Mouse (Mus musculus): Measurements from ENCODE around the gene Araf. TPM values are rescaled to one million over a fixed set of nuclear protein-coding genes. Genes with fewer than 3 reads are reported as not detected.

Araf gene
- 94.0 and 103 TPM in 2 replicates for polyA plus RNA-seq (2014; fragmentation: Nextera tagmentation; extraction: Ambion mirVana)

GRCm38 (mm10) chrX:20797681-20798080 is at the start of gene Araf:
Araf (plus strand) TSS chrX:20797814.
- peak within 1 kb of the TSS; percentile 39 for H3K4me2 ChIP-seq (replicated peaks; ENCODE audit: low read depth, low read length)
- H3K27me3 ChIP-seq (ENCODE audit: control insufficient read depth, insufficient read depth, low read length) = no peaks in the 10 kb centered on the region
- H3K36me3 ChIP-seq (ENCODE audit: control insufficient read depth, insufficient read depth, low read length) = no peaks in the 10 kb centered on the region; the same call in 1 of the 2 replicates
- peak; percentile 57 for ATAC-seq (ENCODE audit: low FRiP score, low TSS enrichment)
- H3K9me3 ChIP-seq (ENCODE audit: control insufficient read depth, low read length) = no peaks in the 10 kb centered on the region
- H3K4me3 ChIP-seq (ENCODE audit: low read length) = peak within 1 kb of the TSS; percentile 44
- H3K4me1 ChIP-seq (ENCODE audit: control insufficient read depth, insufficient read depth, low read length) = no peaks in the 10 kb centered on the region
- peak within 1 kb of the TSS; percentile 65 for H3K9ac ChIP-seq (ENCODE audit: low read depth, low read length)
- H3K27ac ChIP-seq (ENCODE audit: low read depth, low read length) = peak within 1 kb of the TSS; percentile 86
- 21% methylated on average over 7 of the region's 7 CpGs for WGBS

GRCm38 (mm10) chrX:20748829-20749228 is 48.8 kb upstream of the Araf start:
- no peak overlapping the region for H3K4me2 ChIP-seq (replicated peaks; ENCODE audit: low read depth, low read length)
- no peaks in the 10 kb centered on the region for H3K4me1 ChIP-seq (ENCODE audit: control insufficient read depth, insufficient read depth, low read length)
- WGBS = 84% methylated on average over 2 of the region's 2 CpGs
- no peaks in the 10 kb centered on the region for H3K9me3 ChIP-seq (ENCODE audit: control insufficient read depth, low read length)
- no peaks in the 10 kb centered on the region for H3K36me3 ChIP-seq (ENCODE audit: control insufficient read depth, insufficient read depth, low read length)
- no peak for ATAC-seq (ENCODE audit: low FRiP score, low TSS enrichment)
- H3K27me3 ChIP-seq (ENCODE audit: control insufficient read depth, insufficient read depth, low read length) = no peaks in the 10 kb centered on the region
- no peak overlapping the region for H3K9ac ChIP-seq (ENCODE audit: low read depth, low read length)
- H3K27ac ChIP-seq (ENCODE audit: low read depth, low read length) = no peak overlapping the region
- H3K4me3 ChIP-seq (ENCODE audit: low read length) = no peak overlapping the region

- no peaks in the 10 kb centered on the region for H3K27me3 ChIP-seq (ENCODE audit: control insufficient read depth, insufficient read depth, low read length)
- H3K27ac ChIP-seq (ENCODE audit: low read depth, low read length) = no peak overlapping the region
- H3K9ac ChIP-seq (ENCODE audit: low read depth, low read length) = no peak overlapping the region
- H3K36me3 ChIP-seq (ENCODE audit: control insufficient read depth, insufficient read depth, low read length) = no peaks in the 10 kb centered on the region
- 83% methylated on average over 4 of the region's 4 CpGs for WGBS
- no peaks in the 10 kb centered on the region for H3K4me1 ChIP-seq (ENCODE audit: control insufficient read depth, insufficient read depth, low read length)
- no peaks in the 10 kb centered on the region for H3K9me3 ChIP-seq (ENCODE audit: control insufficient read depth, low read length)
- no peak overlapping the region for H3K4me2 ChIP-seq (replicated peaks; ENCODE audit: low read depth, low read length)
- no peak overlapping the region for H3K4me3 ChIP-seq (ENCODE audit: low read length)
- no peak for ATAC-seq (ENCODE audit: low FRiP score, low TSS enrichment)
These were observed 36.4 kb upstream of the Araf start for GRCm38 (mm10) chrX:20761201-20761600.

GRCm38 (mm10) chrX:20770697-20771381 is 26.8 kb upstream of the Araf start:
- no peaks in the 10 kb centered on the region for H3K9me3 ChIP-seq (ENCODE audit: control insufficient read depth, low read length)
- WGBS = 5% methylated on average over 1 of the region's 1 CpGs
- peak; percentile 69; the same call in 1 of the 2 replicates for ATAC-seq (ENCODE audit: low FRiP score, low TSS enrichment)

GRCm38 (mm10) chrX:20771666-20772065 is 25.9 kb upstream of the Araf start:
- Histone ChIP-seq H3K36me3 (ENCODE audit: control insufficient read depth, insufficient read depth, low read length) (no peaks in the 10 kb centered on the region), H3K9ac (ENCODE audit: low read depth, low read length) (no peak overlapping the region), H3K4me2 (replicated peaks; ENCODE audit: low read depth, low read length) (no peak overlapping the region), H3K4me3 (ENCODE audit: low read length) (no peak overlapping the region), H3K27me3 (ENCODE audit: control insufficient read depth, insufficient read depth, low read length) (no peaks in the 10 kb centered on the region), H3K4me1 (ENCODE audit: control insufficient read depth, insufficient read depth, low read length) (no peaks in the 10 kb centered on the region), H3K9me3 (ENCODE audit: control insufficient read depth, low read length) (no peaks in the 10 kb centered on the region), H3K27ac (ENCODE audit: low read depth, low read length) (no peak overlapping the region)
- no peak for ATAC-seq (ENCODE audit: low FRiP score, low TSS enrichment)
- 54% methylated on average over 2 of the region's 2 CpGs for WGBS

More at GRCm38 (mm10) chrX:20770697-20771381, 26.8 kb upstream of the Araf start:
- Histone ChIP-seq H3K27ac (ENCODE audit: low read depth, low read length) (no peak overlapping the region), H3K36me3 (ENCODE audit: control insufficient read depth, insufficient read depth, low read length) (no peaks in the 10 kb centered on the region), H3K4me3 (ENCODE audit: low read length) (no peak overlapping the region), H3K9ac (ENCODE audit: low read depth, low read length) (no peak overlapping the region), H3K4me2 (replicated peaks; ENCODE audit: low read depth, low read length) (no peak overlapping the region), H3K27me3 (ENCODE audit: control insufficient read depth, insufficient read depth, low read length) (no peaks in the 10 kb centered on the region), H3K4me1 (ENCODE audit: control insufficient read depth, insufficient read depth, low read length) (no peaks in the 10 kb centered on the region)

- peak overlapping the region; percentile 19; the same call in 1 of the 2 replicates for H3K4me2 ChIP-seq (replicated peaks; ENCODE audit: low read depth, low read length)
These were observed 22.2 kb upstream of the Araf start for GRCm38 (mm10) chrX:20775271-20776016.

GRCm38 (mm10) chrX:20777619-20778018 is 20.0 kb upstream of the Araf start:
- Histone ChIP-seq H3K4me3 (ENCODE audit: low read length) (no peak overlapping the region), H3K4me1 (ENCODE audit: control insufficient read depth, insufficient read depth, low read length) (no peaks in the 10 kb centered on the region), H3K27ac (ENCODE audit: low read depth, low read length) (no peak overlapping the region), H3K36me3 (ENCODE audit: control insufficient read depth, insufficient read depth, low read length) (no peaks in the 10 kb centered on the region), H3K9me3 (ENCODE audit: control insufficient read depth, low read length) (no peaks in the 10 kb centered on the region), H3K4me2 (replicated peaks; ENCODE audit: low read depth, low read length) (no peak overlapping the region), H3K27me3 (ENCODE audit: control insufficient read depth, insufficient read depth, low read length) (no peaks in the 10 kb centered on the region), H3K9ac (ENCODE audit: low read depth, low read length) (no peak overlapping the region)
- no peak for ATAC-seq (ENCODE audit: low FRiP score, low TSS enrichment)

More at GRCm38 (mm10) chrX:20775271-20776016, 22.2 kb upstream of the Araf start:
- Histone ChIP-seq H3K27ac (ENCODE audit: low read depth, low read length) (no peak overlapping the region), H3K9me3 (ENCODE audit: control insufficient read depth, low read length) (no peaks in the 10 kb centered on the region), H3K9ac (ENCODE audit: low read depth, low read length) (no peak overlapping the region), H3K27me3 (ENCODE audit: control insufficient read depth, insufficient read depth, low read length) (no peaks in the 10 kb centered on the region), H3K4me3 (ENCODE audit: low read length) (no peak overlapping the region; the same call in 1 of the 2 replicates), H3K36me3 (ENCODE audit: control insufficient read depth, insufficient read depth, low read length) (no peaks in the 10 kb centered on the region), H3K4me1 (ENCODE audit: control insufficient read depth, insufficient read depth, low read length) (no peaks in the 10 kb centered on the region)
- WGBS = 54% methylated on average over 19 of the region's 19 CpGs
- no peak for ATAC-seq (ENCODE audit: low FRiP score, low TSS enrichment)

- Histone ChIP-seq H3K36me3 (ENCODE audit: control insufficient read depth, insufficient read depth, low read length) (no peaks in the 10 kb centered on the region), H3K4me2 (replicated peaks; ENCODE audit: low read depth, low read length) (no peak overlapping the region), H3K4me1 (ENCODE audit: control insufficient read depth, insufficient read depth, low read length) (no peaks in the 10 kb centered on the region), H3K9me3 (ENCODE audit: control insufficient read depth, low read length) (no peaks in the 10 kb centered on the region), H3K4me3 (ENCODE audit: low read length) (no peak overlapping the region), H3K9ac (ENCODE audit: low read depth, low read length) (no peak overlapping the region), H3K27me3 (ENCODE audit: control insufficient read depth, insufficient read depth, low read length) (no peaks in the 10 kb centered on the region), H3K27ac (ENCODE audit: low read depth, low read length) (no peak overlapping the region)
- 83% methylated on average over 2 of the region's 2 CpGs for WGBS
- no peak for ATAC-seq (ENCODE audit: low FRiP score, low TSS enrichment)
These were observed 10.3 kb upstream of the Araf start for GRCm38 (mm10) chrX:20787309-20787708.

- no peaks in the 10 kb centered on the region for H3K27me3 ChIP-seq (ENCODE audit: control insufficient read depth, insufficient read depth, low read length)
- H3K9ac ChIP-seq (ENCODE audit: low read depth, low read length) = no peak overlapping the region
- no peak overlapping the region for H3K4me3 ChIP-seq (ENCODE audit: low read length)
- H3K4me1 ChIP-seq (ENCODE audit: control insufficient read depth, insufficient read depth, low read length) = no peaks in the 10 kb centered on the region
- H3K36me3 ChIP-seq (ENCODE audit: control insufficient read depth, insufficient read depth, low read length) = no peaks in the 10 kb centered on the region
- H3K4me2 ChIP-seq (replicated peaks; ENCODE audit: low read depth, low read length) = no peak overlapping the region
- no peak for ATAC-seq (ENCODE audit: low FRiP score, low TSS enrichment)
- H3K27ac ChIP-seq (ENCODE audit: low read depth, low read length) = no peak overlapping the region
- 38% methylated on average over 3 of the region's 3 CpGs for WGBS
- no peaks in the 10 kb centered on the region for H3K9me3 ChIP-seq (ENCODE audit: control insufficient read depth, low read length)
These were observed 5.2 kb upstream of the Araf start for GRCm38 (mm10) chrX:20792417-20792816.

Data from kidney, embryonic 14.5 days (tissue).